Mouse (Mus musculus) kidney, embryonic 14.5 days (tissue): ENCODE results near the gene Zfp784. TPM values are rescaled to one million over a fixed set of nuclear protein-coding genes. Genes with fewer than 3 reads are reported as not detected.

Source experiments
- ATAC-seq: fragments of 200-750 bp; cut with Nextera tagmentation; 2 replicates; pipeline ENCODE4 v1.8.0; 2017; ENCODE audit warnings: moderate number of reproducible peaks, mild to moderate bottlenecking, moderate TSS enrichment, moderate library complexity; ENCODE audit not compliant: low FRiP score, low TSS enrichment
- H3K27ac ChIP-seq: fragments of 300-500 bp; sonication (generic); 2 replicates; pipeline ENCODE4 v1.5.1; 2014; ENCODE audit warnings: low read depth, mild to moderate bottlenecking, low read length, moderate library complexity, mixed read lengths
- H3K27me3 ChIP-seq: fragments of 300-500 bp; sonication (generic); 2 replicates; pipeline ENCODE4 v1.6.1; 2014; ENCODE audit warnings: mild to moderate bottlenecking, low read length; ENCODE audit not compliant: control insufficient read depth, insufficient read depth
- H3K36me3 ChIP-seq: fragments of 300-500 bp; sonication (generic); 2 replicates; pipeline ENCODE4 v1.6.1; 2014; ENCODE audit warnings: low read length, mixed read lengths; ENCODE audit not compliant: control insufficient read depth, insufficient read depth
- H3K4me1 ChIP-seq: fragments of 300-500 bp; sonication (generic); 2 replicates; pipeline ENCODE4 v1.6.1; 2014; ENCODE audit warnings: low read length, mixed read lengths; ENCODE audit not compliant: control insufficient read depth, insufficient read depth
- H3K4me2 ChIP-seq: fragments of 300-500 bp; sonication (generic); replicated peaks from 2 replicates; pipeline ENCODE4 v1.6.1; 2014; ENCODE audit warnings: low read depth, mild to moderate bottlenecking, low read length
- H3K4me3 ChIP-seq: fragments of 300-500 bp; sonication (generic); 2 replicates; pipeline ENCODE4 v1.5.1; 2014; ENCODE audit warnings: mild to moderate bottlenecking, low read length
- H3K9ac ChIP-seq: fragments of 300-500 bp; sonication (generic); 2 replicates; pipeline ENCODE4 v1.6.1; 2014; ENCODE audit warnings: low read depth, mild to moderate bottlenecking, low read length, moderate library complexity
- H3K9me3 ChIP-seq: fragments of 300-500 bp; sonication (generic); 2 replicates; pipeline ENCODE4 v1.6.1; 2016; ENCODE audit warnings: low read length; ENCODE audit not compliant: control insufficient read depth
- WGBS: fragments of 180-500 bp; shearing (Covaris S2); extraction: QIAGEN DNeasy Blood & Tissue Kit; methylation state at CpG from one replicate; pipeline ENCODE4 v1.1.7; 2014; 5-methylcytosine and 5-hydroxymethylcytosine counted together
- polyA plus RNA-seq: library from polyadenylated mRNA; unstranded; fragments of >200 nt; fragmentation: Nextera tagmentation; extraction: Ambion mirVana; gene quantifications from 2 replicates; pipeline ENCODE4 v1.2.1, GENCODE M21; 2014

Zfp784 gene
- 3.8 and 5.0 TPM in 2 replicates for polyA plus RNA-seq

DNA sequence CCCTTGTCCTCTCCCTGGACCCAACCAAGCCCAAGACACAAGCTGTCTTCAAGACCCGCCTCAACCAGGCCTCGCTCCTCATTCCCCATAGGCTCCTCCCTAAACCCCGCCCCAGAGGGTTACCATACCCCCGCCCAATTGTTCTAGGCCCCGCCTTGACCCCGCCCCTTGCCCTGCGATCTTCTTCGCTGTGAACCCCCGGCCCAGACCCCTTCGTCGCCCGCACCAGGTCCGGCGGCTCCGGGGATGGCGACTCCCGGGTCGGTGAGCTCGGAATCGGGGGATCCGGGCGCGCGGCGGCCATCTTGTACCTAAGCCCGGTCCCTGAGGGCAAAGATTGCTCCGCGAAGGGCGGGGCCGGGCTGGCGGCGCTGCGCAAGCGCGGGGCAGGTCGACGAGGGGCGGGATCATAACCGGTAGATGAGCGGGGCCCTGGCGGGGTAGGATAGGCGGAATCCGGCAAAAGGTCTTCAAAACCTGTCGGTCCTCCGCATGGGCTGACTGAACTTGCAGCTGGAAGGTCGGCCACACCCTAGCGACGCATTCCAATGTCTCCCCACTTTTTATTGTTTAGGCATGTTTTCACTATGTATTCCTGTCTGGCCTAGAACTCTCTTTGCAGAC lies at the start of gene Zfp784:
TSS of gene Zfp784 (minus strand) at position 338 of the 624 bp plus-strand sequence.
- WGBS, result under 1% methylated on average over 48 of the region's 48 CpGs
- peak within 1 kb of the TSS; percentile 67 for H3K4me3 ChIP-seq
- peak within 1 kb of the TSS; percentile 52 for H3K4me2 ChIP-seq
- H3K27me3 ChIP-seq, result no peaks in the 10 kb centered on the region
- peak; percentile 96 for ATAC-seq
- H3K4me1 ChIP-seq, result no peaks in the 10 kb centered on the region
- H3K27ac ChIP-seq, result peak within 1 kb of the TSS; percentile 94
- 0 out of 2 replicates have a peak, but pooled peaks cover 3% of the 10 kb centered on the region for H3K9me3 ChIP-seq
- H3K9ac ChIP-seq, result peak within 1 kb of the TSS; percentile 85
- H3K36me3 ChIP-seq, result peaks cover 27% of the 10 kb centered on the region

DNA sequence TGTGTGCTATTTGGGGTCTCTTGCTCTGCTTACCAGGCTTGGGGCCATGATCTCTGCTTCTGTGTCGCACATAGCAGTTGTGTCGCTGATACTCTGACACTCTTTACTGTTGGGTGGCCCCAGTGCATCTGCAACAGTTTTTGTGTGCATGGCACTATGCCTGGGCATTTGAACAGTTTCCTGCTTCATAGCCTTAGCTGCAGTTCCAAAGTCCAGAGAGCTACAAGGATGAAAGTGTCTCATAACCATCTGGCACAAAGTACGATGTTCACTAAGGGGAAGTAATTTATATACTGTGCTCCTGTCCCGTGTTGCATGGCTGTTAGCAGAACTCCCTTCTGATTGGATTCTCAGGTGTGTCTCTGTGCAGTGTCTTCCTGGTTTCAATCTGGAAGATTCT lies 49.6 kb upstream of the Zfp784 start:
- Histone ChIP-seq H3K4me2 (no peak overlapping the region), H3K36me3 (peaks cover 61% of the 10 kb centered on the region), H3K27ac (no peak overlapping the region), H3K9me3 (no peaks in the 10 kb centered on the region), H3K4me3 (no peak overlapping the region), H3K27me3 (no peaks in the 10 kb centered on the region), H3K4me1 (0 out of 2 replicates have a peak, but pooled peaks cover 6% of the 10 kb centered on the region), H3K9ac (no peak overlapping the region)
- 79% methylated on average over 4 of the region's 4 CpGs for WGBS
- ATAC-seq, result no peak

- WGBS, result 45% methylated on average over 5 of the region's 5 CpGs
- Histone ChIP-seq H3K9me3 (no peaks in the 10 kb centered on the region), H3K27me3 (no peaks in the 10 kb centered on the region), H3K36me3 (peaks cover 52% of the 10 kb centered on the region), H3K4me3 (no peak overlapping the region), H3K4me2 (no peak overlapping the region), H3K4me1 (0 out of 2 replicates have a peak, but pooled peaks cover 6% of the 10 kb centered on the region), H3K9ac (no peak overlapping the region), H3K27ac (no peak overlapping the region)
- ATAC-seq, result no peak
Measured at GRCm38 (mm10) chr7:5086921-5087440, 48.7 kb upstream of the Zfp784 start.

GRCm38 (mm10) chr7:5085512-5085911 lies 47.3 kb upstream of the Zfp784 start:
- Histone ChIP-seq H3K4me1 (peaks cover 14% of the 10 kb centered on the region), H3K36me3 (peaks cover 41% of the 10 kb centered on the region), H3K9ac (no peak overlapping the region), H3K4me3 (no peak overlapping the region), H3K4me2 (no peak overlapping the region), H3K9me3 (no peaks in the 10 kb centered on the region), H3K27ac (no peak overlapping the region), H3K27me3 (no peaks in the 10 kb centered on the region)
- WGBS, result 88% methylated on average over 1 of the region's 1 CpGs
- no peak for ATAC-seq

GRCm38 (mm10) chr7:5083325-5084105 lies 45.3 kb upstream of the Zfp784 start:
- Histone ChIP-seq H3K36me3 (peaks cover 38% of the 10 kb centered on the region), H3K27ac (no peak overlapping the region), H3K4me2 (no peak overlapping the region), H3K9me3 (no peaks in the 10 kb centered on the region), H3K27me3 (no peaks in the 10 kb centered on the region), H3K4me3 (no peak overlapping the region), H3K9ac (no peak overlapping the region), H3K4me1 (peaks cover 14% of the 10 kb centered on the region)
- no peak for ATAC-seq
- WGBS, result 86% methylated on average over 18 of the region's 18 CpGs

DNA sequence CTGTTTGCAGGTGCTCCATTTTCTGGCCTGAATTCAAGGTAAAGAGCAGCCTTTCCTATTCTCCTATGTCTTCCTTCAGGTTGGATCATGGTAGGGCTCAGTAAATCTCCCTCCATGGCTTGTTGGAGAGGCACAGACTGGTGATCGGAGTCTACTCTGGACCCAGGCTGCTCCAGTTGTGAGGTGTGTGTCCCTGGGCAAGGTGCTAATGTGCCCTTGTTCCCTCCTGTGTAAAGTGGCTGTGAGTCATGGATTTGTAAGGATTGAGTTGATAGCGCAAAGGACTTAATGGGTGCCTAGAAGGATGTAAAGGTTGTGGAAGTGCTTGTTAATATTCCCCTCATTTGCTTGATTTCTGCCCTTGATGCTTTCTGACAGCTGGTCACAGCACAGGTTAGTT lies 43.7 kb upstream of the Zfp784 start:
- 96% methylated on average over 2 of the region's 2 CpGs for WGBS
- no peaks in the 10 kb centered on the region for H3K9me3 ChIP-seq
- no peak overlapping the region for H3K4me2 ChIP-seq
- H3K4me1 ChIP-seq, result peaks cover 9% of the 10 kb centered on the region
- H3K9ac ChIP-seq, result no peak overlapping the region
- no peak overlapping the region for H3K4me3 ChIP-seq
- peaks cover 52% of the 10 kb centered on the region for H3K36me3 ChIP-seq
- no peak overlapping the region for H3K27ac ChIP-seq
- no peak for ATAC-seq
- no peaks in the 10 kb centered on the region for H3K27me3 ChIP-seq

GRCm38 (mm10) chr7:5081241-5081640 lies 43.0 kb upstream of the Zfp784 start:
- no peak overlapping the region for H3K27ac ChIP-seq
- H3K4me2 ChIP-seq, result peak overlapping the region; percentile 74
- H3K9ac ChIP-seq, result peak overlapping the region; percentile 97
- no peaks in the 10 kb centered on the region for H3K9me3 ChIP-seq
- ATAC-seq, result no peak
- WGBS, result 72% methylated on average over 6 of the region's 6 CpGs
- peaks cover 8% of the 10 kb centered on the region for H3K4me1 ChIP-seq
- H3K36me3 ChIP-seq, result peaks cover 55% of the 10 kb centered on the region
- no peaks in the 10 kb centered on the region for H3K27me3 ChIP-seq
- peak overlapping the region; percentile 96 for H3K4me3 ChIP-seq

GRCm38 (mm10) chr7:5080815-5081214 lies 42.6 kb upstream of the Zfp784 start:
- no peak for ATAC-seq
- 14% methylated on average over 6 of the region's 6 CpGs for WGBS
- Histone ChIP-seq H3K9me3 (no peaks in the 10 kb centered on the region), H3K36me3 (peaks cover 56% of the 10 kb centered on the region), H3K9ac (peak overlapping the region; percentile 97), H3K27me3 (no peaks in the 10 kb centered on the region), H3K4me2 (peak overlapping the region; percentile 74), H3K4me3 (peak overlapping the region; percentile 96), H3K27ac (peak overlapping the region; percentile 97; the same call in 1 of the 2 replicates), H3K4me1 (peaks cover 8% of the 10 kb centered on the region)
